8 mouse cellular contexts compared by ENCODE assay signal in the genomic region with DNA sequence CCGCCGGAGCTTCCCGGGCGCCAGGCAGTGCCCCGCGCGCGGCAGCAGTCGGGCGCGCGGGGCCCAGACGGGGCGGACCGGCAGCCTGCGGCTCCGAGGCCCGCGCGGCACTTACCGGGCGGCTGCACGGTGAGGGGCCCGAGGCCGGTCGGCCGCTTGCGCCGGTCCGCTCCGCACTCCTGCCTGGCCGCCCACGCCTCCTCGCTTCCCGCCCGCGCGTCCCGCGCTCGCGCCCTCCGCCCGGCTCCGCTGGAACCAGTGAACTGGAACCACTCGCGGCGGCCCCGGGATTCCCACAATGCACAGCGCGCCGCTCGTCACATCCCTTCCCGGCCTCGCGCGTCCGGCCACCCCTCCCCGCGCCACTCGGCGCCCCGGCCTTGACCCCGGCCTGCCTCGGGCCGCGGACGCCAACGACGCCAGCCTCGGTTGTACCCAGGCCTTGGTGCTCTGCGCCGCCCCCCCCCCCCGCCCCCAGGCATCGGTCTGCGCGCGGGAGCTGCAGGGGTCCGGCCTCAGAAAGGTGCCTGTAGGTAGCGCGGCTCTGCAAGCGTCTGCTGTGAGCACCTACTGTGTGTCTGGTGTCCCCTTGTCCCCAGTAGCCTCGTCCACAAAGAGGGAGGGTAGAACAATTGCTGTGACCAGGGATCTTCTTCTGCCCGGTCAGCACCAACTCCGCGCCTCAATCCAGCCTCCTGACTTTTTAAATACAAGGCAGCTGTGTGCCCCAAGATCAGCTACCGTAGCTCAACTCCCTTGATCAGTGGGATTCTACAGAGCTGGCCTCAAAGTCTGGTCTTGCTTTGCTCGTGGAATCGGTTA. TPM values are rescaled to one million over a fixed set of nuclear protein-coding genes. Genes with fewer than 3 reads are reported as not detected.
DNase-seq lines count a peak whose midpoint lies in the region; ATAC-seq and TF ChIP-seq lines count a peak whose summit lies in the region.

No protein-coding gene starts in this region.

- peaks cover 42% of the 10 kb centered on the region for H3K79me2 ChIP-seq in liver, adult 2 months (ENCODE audit: control insufficient read depth, insufficient read depth, low read length)

- peak overlapping the region; percentile 92 for H3K4me2 ChIP-seq in heart, embryonic 11.5 days
- H3K4me2 ChIP-seq in kidney, embryonic 16.5 days (replicated peaks; ENCODE audit: low read depth, low read length) = peak overlapping the region; percentile 84

- TF ChIP-seq POLR2A in embryonic fibroblast, embryonic 13.5 days (IDR thresholded peaks at IDR 0.05; ENCODE audit: low read depth, low read length) = peak; percentile 68
- peak; percentile 81; the same call in 1 of the 2 replicates for TF ChIP-seq POLR2A in liver, adult 2 months (IDR thresholded peaks at IDR 0.05; ENCODE audit: extremely low read depth, insufficient read depth, low read length)

- no peaks in the 10 kb centered on the region for H3K9me3 ChIP-seq in heart, embryonic 11.5 days (replicated peaks; ENCODE audit: control insufficient read depth, low read length)
- H3K9me3 ChIP-seq in kidney, embryonic 16.5 days (ENCODE audit: low read length) = no peaks in the 10 kb centered on the region

- H3K27me3 ChIP-seq in heart, embryonic 11.5 days (ENCODE audit: control insufficient read depth, insufficient read depth, low read length) = no peaks in the 10 kb centered on the region
- no peaks in the 10 kb centered on the region for H3K27me3 ChIP-seq in kidney, embryonic 16.5 days (ENCODE audit: insufficient read depth, low read length)
- H3K27me3 ChIP-seq in liver, adult 2 months (ENCODE audit: control insufficient read depth, insufficient read depth, low read length) = no peaks in the 10 kb centered on the region

- H3K36me3 ChIP-seq in heart, embryonic 11.5 days (ENCODE audit: control insufficient read depth, insufficient read depth, low read length) = no peaks in the 10 kb centered on the region
- H3K36me3 ChIP-seq in kidney, embryonic 16.5 days (ENCODE audit: insufficient read depth, low read length) = 0 out of 2 replicates have a peak, but pooled peaks cover 4% of the 10 kb centered on the region
- H3K36me3 ChIP-seq in liver, adult 2 months (ENCODE audit: control insufficient read depth, insufficient read depth, low read length) = no peaks in the 10 kb centered on the region

- peak overlapping the region; percentile 99 for H3K9ac ChIP-seq in heart, embryonic 11.5 days (ENCODE audit: low read depth, low read length)
- peak overlapping the region; percentile 99 for H3K9ac ChIP-seq in kidney, embryonic 16.5 days (replicated peaks; ENCODE audit: low read length)
- peak overlapping the region; percentile 97 for H3K9ac ChIP-seq in liver, adult 2 months (ENCODE audit: low read depth, low read length)

- 1% methylated on average over 61 of the region's 89 CpGs for WGBS in heart, embryonic 11.5 days (ENCODE audit: insufficient replicate concordance)
- 1% methylated on average over 76 of the region's 89 CpGs for WGBS in kidney, embryonic 16.5 days
- WGBS in liver, adult 2 months = 2% methylated on average over 87 of the region's 89 CpGs

- H3K27ac ChIP-seq in embryonic fibroblast, embryonic 13.5 days (ENCODE audit: insufficient read depth, low read length) = peak overlapping the region; percentile 68
- H3K27ac ChIP-seq in heart, embryonic 11.5 days (ENCODE audit: low read depth, low read length) = peak overlapping the region; percentile 86
- peak overlapping the region; percentile 93 for H3K27ac ChIP-seq in kidney, embryonic 16.5 days (ENCODE audit: low read length)
- peak overlapping the region; percentile 53 for H3K27ac ChIP-seq in liver, adult 2 months (replicated peaks; ENCODE audit: insufficient read depth, low read depth, low read length)

- H3K4me3 ChIP-seq in embryonic fibroblast, embryonic 13.5 days (ENCODE audit: insufficient read depth, low read length) = peak overlapping the region; percentile 98
- peak overlapping the region; percentile 99 for H3K4me3 ChIP-seq in heart, embryonic 11.5 days (ENCODE audit: low read depth, low read length)
- peak overlapping the region; percentile 92 for H3K4me3 ChIP-seq in kidney, embryonic 16.5 days (ENCODE audit: low read length)
- peak overlapping the region; percentile 86 for H3K4me3 ChIP-seq in liver, adult 2 months (ENCODE audit: insufficient read depth, low read depth, low read length)

- H3K4me1 ChIP-seq in embryonic fibroblast, embryonic 13.5 days (ENCODE audit: control insufficient read depth, insufficient read depth, low read length) = peaks cover 4% of the 10 kb centered on the region; the same call in 1 of the 2 replicates
- H3K4me1 ChIP-seq in heart, embryonic 11.5 days (ENCODE audit: control insufficient read depth, insufficient read depth, low read length) = peaks cover 15% of the 10 kb centered on the region
- peaks cover 32% of the 10 kb centered on the region for H3K4me1 ChIP-seq in kidney, embryonic 16.5 days (ENCODE audit: insufficient read depth, low read length)
- H3K4me1 ChIP-seq in liver, adult 2 months (ENCODE audit: control insufficient read depth, insufficient read depth, low read length) = peaks cover 19% of the 10 kb centered on the region

- no peak for TF ChIP-seq CTCF in embryonic fibroblast, embryonic 13.5 days (IDR thresholded peaks at IDR 0.05; ENCODE audit: borderline replicate concordance, insufficient read depth, low read length)
- TF ChIP-seq CTCF in liver, adult 2 months (IDR thresholded peaks at IDR 0.05; ENCODE audit: low read depth, low read length) = no peak

- ATAC-seq in heart, embryonic 11.5 days (replicated peaks; ENCODE audit: insufficient number of reproducible peaks, low FRiP score, low TSS enrichment) = peak; percentile 80
- peak; percentile 84 for ATAC-seq in kidney, embryonic 16.5 days (ENCODE audit: low FRiP score, low TSS enrichment)
- peak; percentile 69 for ATAC-seq in monocyte, adult 5-6 weeks (replicated peaks; ENCODE audit: insufficient number of reproducible peaks, low FRiP score, low TSS enrichment, poor library complexity, severe bottlenecking)

- DNase-seq in B cell, adult 2 months = peak; percentile 74 to 78
- DNase-seq in brain, adult 2 months (ENCODE audit: low read depth, low spot score) = peak; percentile 92
- DNase-seq in liver, adult 2 months (ENCODE audit: extremely low read depth, low read depth, low spot score) = peak; percentile 61
- peak; percentile 82 to 83 for DNase-seq in spleen, postnatal 36 days (ENCODE audit: low spot score in 2 of 2)

RNA-seq across cellular contexts. Expression of gene H2afy, which starts 0.7 kb away (rescaled TPM):
- 88.5 and 92.1 TPM in 2 replicates for polyA plus RNA-seq in embryonic fibroblast, embryonic 13.5 days (2011; ENCODE audit: insufficient read length, low read depth, missing spikeins)
- 154 and 162 TPM in 2 replicates for polyA plus RNA-seq in heart, embryonic 11.5 days (2014; fragmentation: Nextera tagmentation; extraction: Ambion mirVana)
- 367 and 386 TPM in 2 replicates for polyA plus RNA-seq in kidney, embryonic 16.5 days (2015; fragmentation: Nextera tagmentation; extraction: Ambion mirVana)
- total RNA-seq in liver, adult 2 months (2014; rRNA removed) = 52.7 and 56.2 TPM in 2 replicates
- polyA plus RNA-seq in liver, adult 2 months (2012; rRNA removed) = 65.9 and 73.6 TPM in 2 replicates
- 218 to 284 TPM (median 219 TPM) in 3 replicates for total RNA-seq in monocyte, adult 5-6 weeks (2017)

RNA-seq across cellular contexts. Expression of gene Tifab, which starts 43.2 kb away (rescaled TPM):
- polyA plus RNA-seq in embryonic fibroblast, embryonic 13.5 days (2011; ENCODE audit: insufficient read length, low read depth, missing spikeins) = not detected in 2 replicates
- 0.33 and 0.55 TPM in 2 replicates for polyA plus RNA-seq in heart, embryonic 11.5 days (2014; fragmentation: Nextera tagmentation; extraction: Ambion mirVana)
- 1.5 and 2.4 TPM in 2 replicates for polyA plus RNA-seq in kidney, embryonic 16.5 days (2015; fragmentation: Nextera tagmentation; extraction: Ambion mirVana)
- 1.1 and 1.2 TPM in 2 replicates for total RNA-seq in liver, adult 2 months (2014; rRNA removed)
- 1.0 and 1.9 TPM in 2 replicates for polyA plus RNA-seq in liver, adult 2 months (2012; rRNA removed)
- total RNA-seq in monocyte, adult 5-6 weeks (2017) = 26.6 to 48.8 TPM (median 47.3 TPM) in 3 replicates

Comparison
In these comparisons a context has a peak if more than half of its experiments do, and no peak if none do; other contexts are left out.
1. Peak in every context shown above with its lines: DNase-seq, ATAC-seq, H3K4me3 ChIP-seq and H3K27ac ChIP-seq.